Mouse (Mus musculus): ENCODE measurements around the gene Dlgap1.

- TF ChIP-seq POLR2A (IDR thresholded peaks at IDR 0.05; ENCODE audit: low read depth, low read length) (no peak), CTCF (IDR thresholded peaks at IDR 0.05; ENCODE audit: borderline replicate concordance, insufficient read depth, low read length) (no peak)
Observed at GRCm38 (mm10) chr17:70294106-70294505, 325.2 kb downstream of the Dlgap1 start.

Measured in embryonic fibroblast, embryonic 13.5 days (primary cell).